Mouse (Mus musculus) B cell, adult 67 days (primary cell): ENCODE measurements around the gene Srcin1. TPM values are rescaled to one million over a fixed set of nuclear protein-coding genes. Genes with fewer than 3 reads are reported as not detected.

Experiments used
- total RNA-seq, 2 experiments: library from RNA; stranded (reverse); gene quantifications; 4 replicates each; pipeline ENCODE4 v1.2.4; 2023

The Srcin1 gene
- total RNA-seq, result under 1 TPM in 1 of 2 experiments, not detected in 1; 0.23 TPM

GRCm38 (mm10) chr11:97576136-97576906 lies at the start of gene Srcin1:
Gene Srcin1 (minus strand): TSS chr11:97576186.

GRCm38 (mm10) chr11:97499865-97500719 lies 75.9 kb downstream of the Srcin1 start, which contains the start of gene 4933428G20Rik:
Gene 4933428G20Rik (minus strand): TSS chr11:97500340.

Other genes with a start within 250 kb of the Srcin1 start
- not detected for gene Gpr179, start 224.1 kb downstream of the Srcin1 start, total RNA-seq
- gene Socs7, start 213.6 kb downstream of the Srcin1 start, total RNA-seq, result 10 to 100 TPM; 20.3 to 24.2 TPM
- under 1 TPM; 0.33 to 0.38 TPM for gene Arhgap23, start 160.7 kb downstream of the Srcin1 start, total RNA-seq
- not detected for gene 4933428G20Rik, start 75.8 kb downstream of the Srcin1 start, total RNA-seq
- gene Epop, start 53.5 kb upstream of the Srcin1 start, total RNA-seq, result 1 to 10 TPM; 4.0 to 6.5 TPM
- 100 to 1,000 TPM; 186 to 189 TPM for gene Mllt6, start 87.2 kb upstream of the Srcin1 start, total RNA-seq
- 10 to 100 TPM; 51.3 to 57.5 TPM for gene Cisd3, start 109.6 kb upstream of the Srcin1 start, total RNA-seq
- under 1 TPM in 1 of 2 experiments, not detected in 1; 0.46 TPM for gene Pcgf2, start 124.3 kb upstream of the Srcin1 start, total RNA-seq
- 100 to 1,000 TPM; 119 to 126 TPM for gene Psmb3, start 127.2 kb upstream of the Srcin1 start, total RNA-seq
- gene Pip4k2b, start 168.5 kb upstream of the Srcin1 start, total RNA-seq, result 10 to 100 TPM; 66.2 to 71.1 TPM
- 10 to 100 TPM; 48.1 to 56.0 TPM for gene Cwc25, start 190.4 kb upstream of the Srcin1 start, total RNA-seq
- not detected for gene 1700001P01Rik, start 199.7 kb upstream of the Srcin1 start, total RNA-seq
- gene Rpl23, start 206.3 kb upstream of the Srcin1 start, total RNA-seq, result 1,000 to 10,000 TPM; 1,852 to 1,894 TPM
- gene Lasp1, start 222.8 kb upstream of the Srcin1 start, total RNA-seq, result 10 to 100 TPM; 71.1 to 77.0 TPM